Mouse (Mus musculus) embryonic fibroblast, embryonic 13.5 days (primary cell): ENCODE results near the gene Cks2. TPM values are rescaled to one million over a fixed set of nuclear protein-coding genes. Genes with fewer than 3 reads are reported as not detected.
A peak's percentile ranks its signal among the peaks of the same experiment; 100 is the strongest.

Source experiments
- H3K27ac ChIP-seq: 2 replicates; pipeline ENCODE4 v1.5.1; 2012; ENCODE audit warnings: low read length, control low read depth, inconsistent platforms; ENCODE audit not compliant: insufficient read depth
- H3K4me1 ChIP-seq: 2 replicates; pipeline ENCODE4 v1.6.1; 2011; ENCODE audit warnings: low read length; ENCODE audit not compliant: control insufficient read depth, insufficient read depth
- H3K4me3 ChIP-seq: 2 replicates; pipeline ENCODE4 v1.5.1; 2011; ENCODE audit warnings: mild to moderate bottlenecking, control low read depth, low read length; ENCODE audit not compliant: insufficient read depth
- CTCF ChIP-seq: IDR thresholded peaks from 2 replicates; pipeline ENCODE4 v1.5.1; 2011; ENCODE audit warnings: mild to moderate bottlenecking, control low read depth, low read length, moderate library complexity, borderline replicate concordance; ENCODE audit not compliant: insufficient read depth
- POLR2A ChIP-seq: IDR thresholded peaks from 2 replicates; pipeline ENCODE4 v1.6.1; 2011; ENCODE audit warnings: low read depth, mild to moderate bottlenecking, control low read depth, low read length, moderate library complexity
- polyA plus RNA-seq: library from polyadenylated mRNA; stranded (reverse); fragments of >200 nt; gene quantifications from 2 replicates; pipeline ENCODE4 v1.2.4, GENCODE M21; 2011; ENCODE audit warnings: low read depth; ENCODE audit not compliant: missing spikeins, insufficient read length

Gene Cks2
- polyA plus RNA-seq, 1 experiment = 144 TPM

DNA sequence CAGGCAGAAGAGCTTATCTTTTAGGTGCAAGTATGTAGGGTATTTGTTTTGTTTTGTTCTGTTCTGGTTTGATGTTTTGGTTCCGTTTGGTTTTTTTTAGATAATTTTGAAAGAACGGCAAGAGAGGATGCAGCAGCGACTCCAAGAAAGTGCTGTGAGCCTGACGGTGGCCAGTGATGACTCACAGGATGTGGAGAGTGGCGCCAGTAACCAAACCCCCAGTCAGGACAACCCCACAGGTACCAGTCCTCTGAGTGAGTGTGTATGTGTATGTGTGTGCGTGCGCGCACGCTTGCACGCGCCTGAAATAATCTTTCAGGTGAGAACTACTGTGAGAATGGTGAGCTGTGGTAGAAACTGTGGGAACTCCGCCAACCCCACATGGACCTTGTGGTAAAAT, 32.0 kb downstream of the Cks2 start:
- no peak overlapping the region for H3K4me3 ChIP-seq
- TF ChIP-seq POLR2A = no peak
- no peak for TF ChIP-seq CTCF
- peak overlapping the region; percentile 3; the same call in 1 of the 2 replicates for H3K27ac ChIP-seq
- H3K4me1 ChIP-seq = no peaks in the 10 kb centered on the region

DNA sequence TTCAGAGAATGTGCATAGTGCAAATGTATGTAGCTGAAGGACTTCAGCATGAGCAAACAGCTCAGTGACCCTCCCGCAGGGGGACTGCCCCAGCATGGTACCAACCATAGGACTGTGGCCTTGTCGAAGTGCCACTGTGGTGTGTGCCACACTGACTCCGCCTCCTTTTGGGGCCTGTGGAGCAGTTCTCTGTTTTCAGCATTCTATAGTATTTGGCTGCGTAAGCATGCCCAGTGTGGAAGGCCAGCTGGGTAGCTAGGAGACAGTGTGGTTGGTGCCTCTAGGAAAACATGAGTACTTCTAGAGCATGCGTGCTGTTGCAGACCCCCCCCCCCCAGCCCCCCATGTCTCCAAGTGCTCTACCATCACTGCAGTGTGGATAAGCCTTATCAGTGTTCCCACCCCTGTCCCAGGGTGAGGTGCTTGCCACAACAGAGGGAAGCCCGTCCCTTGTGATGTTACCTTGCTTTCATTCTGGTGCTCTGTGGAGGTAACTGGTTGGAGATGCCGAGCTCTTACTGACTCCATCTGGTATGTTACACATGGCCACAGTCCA, 32.7 kb downstream of the Cks2 start:
- Histone ChIP-seq H3K4me3 (no peak overlapping the region), H3K4me1 (no peaks in the 10 kb centered on the region), H3K27ac (no peak overlapping the region; the same call in 1 of the 2 replicates)
- no peak for TF ChIP-seq CTCF
- no peak for TF ChIP-seq POLR2A

DNA sequence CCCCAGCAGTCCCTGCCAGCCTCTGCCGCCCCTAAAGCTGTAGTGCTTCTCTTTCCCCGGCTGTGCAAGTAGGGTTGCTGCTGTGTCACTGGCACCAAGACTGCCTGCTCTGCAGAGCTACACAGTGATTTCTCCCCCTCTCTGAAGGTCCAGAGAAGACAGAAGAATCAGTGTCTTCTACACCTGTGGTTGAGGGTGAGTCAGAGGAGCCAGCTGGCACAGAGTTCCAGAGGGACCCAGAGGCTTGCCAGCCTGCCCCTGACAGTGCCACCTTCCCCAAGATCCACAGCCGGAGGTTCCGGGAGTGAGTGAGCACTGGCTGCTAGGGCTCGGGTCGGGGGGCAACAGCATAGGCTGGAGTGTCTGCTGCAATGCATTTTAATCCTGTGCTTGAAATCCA, 33.7 kb downstream of the Cks2 start:
- no peak overlapping the region for H3K4me3 ChIP-seq
- no peaks in the 10 kb centered on the region for H3K4me1 ChIP-seq
- TF ChIP-seq POLR2A (no peak), CTCF (no peak)
- H3K27ac ChIP-seq = no peak overlapping the region

DNA sequence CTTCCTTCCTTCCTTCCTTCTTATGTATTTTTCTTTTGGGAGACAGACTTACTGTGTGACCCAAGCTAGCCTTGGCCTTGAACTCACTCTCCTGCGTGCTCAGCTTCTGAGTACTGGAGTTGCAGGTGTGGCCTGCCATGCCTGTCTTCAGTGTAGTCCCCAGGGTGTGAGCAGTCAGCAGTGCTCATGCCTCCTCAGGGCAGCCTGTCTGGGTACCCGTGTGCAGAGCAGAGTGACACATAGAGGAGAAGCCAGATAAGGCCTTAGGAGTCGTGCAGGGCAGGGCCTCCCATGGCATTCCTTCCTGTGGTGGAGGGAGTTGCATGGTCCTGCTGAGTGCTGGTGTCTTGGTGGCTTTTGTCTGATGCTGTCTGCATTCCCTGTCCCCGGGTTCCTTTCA, 34.3 kb downstream of the Cks2 start:
- no peak overlapping the region for H3K27ac ChIP-seq
- no peak overlapping the region for H3K4me3 ChIP-seq
- TF ChIP-seq CTCF (no peak), POLR2A (no peak)
- no peaks in the 10 kb centered on the region for H3K4me1 ChIP-seq

DNA sequence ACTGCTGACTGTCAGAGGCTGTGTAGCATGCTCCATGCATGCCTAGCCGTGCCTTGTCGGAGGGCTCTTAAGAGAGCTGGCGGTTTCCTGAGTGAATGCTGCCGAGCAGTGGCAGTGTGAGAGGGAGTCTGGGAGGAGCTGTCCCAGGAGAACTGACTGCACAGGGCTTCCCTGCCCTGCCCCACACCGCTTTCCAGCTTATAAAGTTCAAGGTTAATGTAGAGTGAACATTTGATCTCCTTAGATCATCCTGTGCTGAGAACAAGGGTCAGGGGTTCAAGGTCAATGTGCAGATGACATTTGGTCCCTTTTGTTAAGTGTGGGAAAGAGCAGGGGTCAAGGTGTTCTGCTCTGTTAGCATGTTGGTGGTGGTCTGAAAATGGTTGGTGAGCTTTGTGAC, 36.0 kb downstream of the Cks2 start:
- Histone ChIP-seq H3K27ac (no peak overlapping the region), H3K4me1 (no peaks in the 10 kb centered on the region), H3K4me3 (no peak overlapping the region)
- TF ChIP-seq CTCF = no peak
- TF ChIP-seq POLR2A = no peak

DNA sequence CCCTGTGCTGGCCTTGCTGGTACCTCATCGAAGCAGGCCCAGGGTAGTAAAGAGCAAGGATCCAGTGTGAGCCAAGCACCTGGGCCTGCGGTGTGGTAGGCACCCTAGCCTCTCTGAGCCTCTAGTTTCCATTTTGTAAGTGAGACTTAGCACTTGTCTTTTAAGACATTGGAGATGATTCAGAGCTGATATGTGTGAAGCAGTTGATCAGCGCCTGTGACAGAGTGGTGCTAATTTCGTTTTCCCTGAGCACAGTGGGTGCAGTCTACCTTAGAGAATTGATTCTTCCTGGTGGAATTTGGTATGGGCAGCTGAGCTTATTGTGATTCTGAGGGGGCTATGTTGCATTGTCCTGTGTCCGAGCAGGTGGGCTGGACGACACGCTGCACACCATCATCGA, 36.6 kb downstream of the Cks2 start:
- Histone ChIP-seq H3K4me3 (no peak overlapping the region), H3K4me1 (no peaks in the 10 kb centered on the region), H3K27ac (no peak overlapping the region)
- no peak for TF ChIP-seq POLR2A
- no peak for TF ChIP-seq CTCF

DNA sequence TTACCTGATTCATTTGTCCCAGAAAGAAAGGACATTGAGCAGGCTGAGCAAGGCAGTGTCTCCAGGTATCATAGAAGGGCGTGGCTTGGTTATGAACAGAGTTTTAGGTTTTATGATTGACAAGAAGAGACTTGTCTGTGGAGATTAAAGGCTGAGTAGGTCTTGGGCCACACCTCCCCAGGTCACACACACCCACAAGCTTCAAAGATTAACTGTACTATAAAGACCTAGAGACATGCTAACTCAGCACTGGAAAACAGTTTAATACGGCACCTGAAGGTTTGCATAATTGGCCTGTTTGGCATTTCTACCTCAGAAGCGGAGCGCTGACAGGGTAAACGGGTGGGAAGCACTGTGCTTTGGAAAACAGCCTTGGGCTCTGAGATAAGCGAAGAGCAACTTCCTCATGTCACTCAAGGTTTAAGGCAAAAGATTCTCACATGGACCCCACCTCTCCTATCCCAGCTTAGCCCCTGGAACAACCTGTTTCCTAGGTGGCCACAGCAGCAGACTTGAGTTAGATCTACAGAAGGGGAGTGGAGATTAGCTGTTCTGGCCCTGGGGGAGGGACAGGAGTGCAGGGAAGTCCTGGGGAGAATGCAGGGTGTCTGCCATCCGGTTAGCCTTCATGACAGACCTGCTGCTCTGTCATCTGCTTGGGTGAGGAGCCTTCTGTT, 40.4 kb downstream of the Cks2 start:
- H3K4me1 ChIP-seq = no peaks in the 10 kb centered on the region
- TF ChIP-seq CTCF (no peak), POLR2A (no peak)
- no peak overlapping the region for H3K4me3 ChIP-seq
- H3K27ac ChIP-seq = no peak overlapping the region

DNA sequence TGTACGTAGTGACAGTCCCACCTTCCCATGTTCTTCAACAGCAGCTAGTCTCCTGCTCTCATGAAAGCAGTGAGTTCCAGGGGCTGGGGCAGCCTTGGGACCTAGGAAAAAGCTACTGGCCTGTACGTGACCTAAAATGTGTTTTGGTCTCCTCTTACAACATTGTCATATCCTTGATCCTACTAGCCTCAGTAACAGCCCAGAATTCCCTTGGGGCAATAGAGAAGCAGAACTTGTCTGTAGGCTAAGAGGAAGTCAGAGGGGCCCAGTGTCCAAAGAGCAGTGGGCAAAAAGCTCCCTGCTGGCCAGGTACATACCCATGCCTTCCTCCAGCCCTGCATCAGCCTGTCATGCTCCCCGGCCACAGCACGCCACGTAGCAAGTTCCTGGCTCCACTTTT, 41.9 kb downstream of the Cks2 start:
- no peak overlapping the region for H3K27ac ChIP-seq
- H3K4me1 ChIP-seq = no peaks in the 10 kb centered on the region
- H3K4me3 ChIP-seq = no peak overlapping the region
- TF ChIP-seq POLR2A (no peak), CTCF (no peak)

DNA sequence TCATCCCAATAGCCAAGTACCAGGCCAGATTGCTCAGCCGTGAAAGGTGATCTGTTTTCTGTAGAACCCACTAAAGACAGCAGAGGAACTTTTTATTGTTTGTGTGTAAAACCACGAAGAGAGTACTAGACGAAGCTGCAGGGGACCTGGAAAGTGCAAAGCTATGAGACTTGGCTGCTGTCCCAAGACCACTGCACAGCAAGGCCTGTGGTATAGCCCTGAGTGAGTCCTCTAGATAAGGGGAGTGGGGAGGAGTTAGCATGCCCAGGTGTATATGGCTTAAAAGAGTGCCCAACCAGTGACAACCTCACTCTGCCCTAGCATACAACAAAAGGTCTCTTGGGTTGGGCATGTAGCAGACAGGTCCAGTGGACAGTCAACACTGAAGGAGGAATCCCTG, 43.7 kb downstream of the Cks2 start:
- Histone ChIP-seq H3K4me3 (no peak overlapping the region), H3K4me1 (no peaks in the 10 kb centered on the region), H3K27ac (no peak overlapping the region)
- TF ChIP-seq CTCF = no peak
- no peak for TF ChIP-seq POLR2A

DNA sequence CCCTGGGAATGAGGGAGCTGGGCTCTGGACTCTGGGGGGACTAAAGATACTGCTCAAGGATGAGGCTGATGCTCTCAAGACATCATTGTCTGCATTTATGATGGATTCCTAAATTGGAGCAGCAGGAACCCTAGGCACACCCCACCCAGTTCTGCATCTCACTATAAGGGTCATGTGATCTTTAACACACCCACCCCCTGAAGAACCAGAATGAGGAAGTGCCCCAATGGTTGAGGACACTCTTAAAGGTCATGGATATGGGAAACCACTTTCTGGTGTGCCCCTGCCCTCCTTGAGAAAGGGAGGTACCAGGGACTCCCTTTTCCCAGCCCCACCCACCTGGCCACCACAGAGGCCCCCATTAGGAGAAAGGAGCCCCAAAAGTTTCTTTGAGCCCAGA, 51.4 kb downstream of the Cks2 start:
- Histone ChIP-seq H3K4me1 (no peaks in the 10 kb centered on the region), H3K4me3 (no peak overlapping the region), H3K27ac (no peak overlapping the region)
- TF ChIP-seq CTCF (no peak), POLR2A (no peak)
